39 mouse cellular contexts compared by ENCODE assay signal in genomic region chr4:118708086-118708485, GRCm38 (mm10). TPM values are rescaled to one million over a fixed set of nuclear protein-coding genes. Genes with fewer than 3 reads are reported as not detected.
"Had no signal": no experiment of that assay in that cellular context is flagged by ENCODE, and none has a peak within 500 bp of the region (broad histone marks: within the 10 kb centered on the region; RNA-seq: fewer than 3 reads in every experiment).

No protein-coding gene starts in this region.

- H3K9me3 ChIP-seq: heart, embryonic 13.5 days; heart, embryonic 15.5 days; hindbrain, embryonic 10.5 days; hindbrain, embryonic 12.5 days; intestine, embryonic 15.5 days; limb, embryonic 10.5 days; limb, embryonic 12.5 days; liver, embryonic 13.5 days had no signal

- H3K4me2 ChIP-seq: heart, embryonic 11.5 days; heart, embryonic 13.5 days; heart, embryonic 15.5 days; hindbrain, embryonic 12.5 days; hindbrain, embryonic 14.5 days; intestine, embryonic 15.5 days; limb, embryonic 12.5 days; liver, embryonic 11.5 days; liver, embryonic 13.5 days had no signal

- H3K9ac ChIP-seq: heart, embryonic 13.5 days; heart, embryonic 15.5 days; hindbrain, embryonic 12.5 days; hindbrain, embryonic 14.5 days; intestine, embryonic 15.5 days; limb, embryonic 12.5 days; liver, embryonic 13.5 days had no signal

- H3K27me3 ChIP-seq: heart, embryonic 13.5 days; heart, embryonic 15.5 days; hindbrain, embryonic 12.5 days; intestine, embryonic 15.5 days; limb, embryonic 12.5 days; liver, embryonic 13.5 days had no signal

- H3K4me1 ChIP-seq: heart, embryonic 13.5 days; heart, embryonic 15.5 days; hindbrain, embryonic 12.5 days; intestine, embryonic 15.5 days; limb, embryonic 10.5 days; limb, embryonic 12.5 days; liver, embryonic 13.5 days had no signal

- H3K36me3 ChIP-seq: heart, embryonic 13.5 days; heart, embryonic 15.5 days; hindbrain, embryonic 10.5 days; hindbrain, embryonic 12.5 days; intestine, embryonic 15.5 days; limb, embryonic 10.5 days; limb, embryonic 12.5 days; liver, embryonic 13.5 days had no signal

- H3K27ac ChIP-seq: gastrocnemius, adult 2 months; heart, adult 2 months; heart, embryonic 13.5 days; heart, embryonic 15.5 days; hindbrain, embryonic 10.5 days; hindbrain, embryonic 12.5 days; hindbrain, embryonic 14.5 days; intestine, embryonic 15.5 days; layer of hippocampus, adult 2 months; left cerebral cortex, adult 2 months; limb, embryonic 10.5 days; limb, embryonic 12.5 days; liver, embryonic 13.5 days had no signal

- H3K4me3 ChIP-seq: gastrocnemius, adult 2 months; heart, adult 2 months; heart, embryonic 13.5 days; heart, embryonic 15.5 days; hindbrain, embryonic 10.5 days; hindbrain, embryonic 12.5 days; intestine, embryonic 15.5 days; layer of hippocampus, adult 2 months; left cerebral cortex, adult 2 months; limb, embryonic 10.5 days; limb, embryonic 12.5 days; liver, embryonic 13.5 days had no signal

- DNase-seq: gastrocnemius, adult 2 months; gastrocnemius, postnatal 10 days; gastrocnemius, postnatal 25 days; heart, adult 2 months; heart, postnatal 4 days; kidney, adult 18-20 months; kidney, adult 8-10 months; kidney, postnatal 10 days; kidney, postnatal 25 days; kidney, postnatal 4 days; liver; liver, embryonic 13.5 days had no signal

RNA-seq across cellular contexts. Expression of gene Olfr1341, which starts 4.8 kb away (rescaled TPM):
- total RNA-seq: gastrocnemius, adult 2 months; gastrocnemius, postnatal 10 days; gastrocnemius, postnatal 25 days; gastrocnemius, postnatal 4 days; granulocyte monocyte progenitor cell, adult 5-6 weeks; heart, adult 2 months; heart, postnatal 25 days; heart, postnatal 4 days; layer of hippocampus, adult 2 months; layer of hippocampus, postnatal 10 days; layer of hippocampus, postnatal 25 days; left cerebral cortex, adult 2 months; left cerebral cortex, postnatal 14 days; left cerebral cortex, postnatal 36 days had no signal
- polyA plus RNA-seq: heart, adult 2 months; heart, embryonic 11.5 days; heart, embryonic 13.5 days; heart, embryonic 15.5 days; heart, postnatal 0 days; hindbrain, embryonic 10.5 days; hindbrain, embryonic 12.5 days; hindbrain, embryonic 14.5 days; hindbrain, embryonic 16.5 days; inflammation-experienced regulatory T-cells, adult 6 months; intestine, embryonic 15.5 days; intestine, postnatal 0 days; kidney, embryonic 14.5 days; kidney, embryonic 16.5 days; limb, embryonic 10.5 days; limb, embryonic 12.5 days; limb, embryonic 14.5 days; liver, embryonic 11.5 days; liver, embryonic 13.5 days had no signal

RNA-seq across cellular contexts. Expression of gene Olfr1340, which starts 11.9 kb away (rescaled TPM):
- total RNA-seq: gastrocnemius, adult 2 months; gastrocnemius, postnatal 10 days; gastrocnemius, postnatal 25 days; gastrocnemius, postnatal 4 days; granulocyte monocyte progenitor cell, adult 5-6 weeks; heart, adult 2 months; heart, postnatal 25 days; heart, postnatal 4 days; layer of hippocampus, adult 2 months; layer of hippocampus, postnatal 10 days; layer of hippocampus, postnatal 25 days; left cerebral cortex, adult 2 months; left cerebral cortex, postnatal 14 days; left cerebral cortex, postnatal 36 days had no signal
- polyA plus RNA-seq: frontal cortex, adult 2 months; heart, adult 2 months; heart, embryonic 11.5 days; heart, embryonic 13.5 days; heart, embryonic 15.5 days; heart, postnatal 0 days; hindbrain, embryonic 10.5 days; hindbrain, embryonic 12.5 days; hindbrain, embryonic 14.5 days; hindbrain, embryonic 16.5 days; inflammation-experienced regulatory T-cells, adult 6 months; intestine, embryonic 15.5 days; intestine, postnatal 0 days; kidney, embryonic 14.5 days; kidney, embryonic 16.5 days; limb, embryonic 10.5 days; limb, embryonic 12.5 days; limb, embryonic 14.5 days; liver, embryonic 11.5 days; liver, embryonic 13.5 days had no signal

RNA-seq across cellular contexts. Expression of gene Olfr1342, which starts 15.5 kb away (rescaled TPM):
- total RNA-seq: gastrocnemius, adult 2 months; gastrocnemius, postnatal 10 days; gastrocnemius, postnatal 25 days; gastrocnemius, postnatal 4 days; granulocyte monocyte progenitor cell, adult 5-6 weeks; heart, adult 2 months; heart, postnatal 25 days; heart, postnatal 4 days; layer of hippocampus, adult 2 months; layer of hippocampus, postnatal 10 days; layer of hippocampus, postnatal 25 days; left cerebral cortex, adult 2 months; left cerebral cortex, postnatal 14 days; left cerebral cortex, postnatal 36 days had no signal
- polyA plus RNA-seq: frontal cortex, adult 2 months; heart, adult 2 months; heart, embryonic 11.5 days; heart, embryonic 15.5 days; heart, postnatal 0 days; hindbrain, embryonic 10.5 days; hindbrain, embryonic 12.5 days; hindbrain, embryonic 14.5 days; hindbrain, embryonic 16.5 days; inflammation-experienced regulatory T-cells, adult 6 months; intestine, embryonic 15.5 days; intestine, postnatal 0 days; limb, embryonic 12.5 days; liver, embryonic 11.5 days; liver, embryonic 13.5 days had no signal

RNA-seq across cellular contexts. Expression of gene Olfr1339, which starts 23.9 kb away (rescaled TPM):
- total RNA-seq: gastrocnemius, adult 2 months; gastrocnemius, postnatal 10 days; gastrocnemius, postnatal 25 days; gastrocnemius, postnatal 4 days; granulocyte monocyte progenitor cell, adult 5-6 weeks; heart, adult 2 months; heart, postnatal 25 days; heart, postnatal 4 days; layer of hippocampus, adult 2 months; layer of hippocampus, postnatal 10 days; layer of hippocampus, postnatal 25 days; left cerebral cortex, adult 2 months; left cerebral cortex, postnatal 14 days; left cerebral cortex, postnatal 36 days had no signal
- polyA plus RNA-seq: heart, adult 2 months; heart, embryonic 11.5 days; heart, embryonic 13.5 days; heart, embryonic 15.5 days; heart, postnatal 0 days; hindbrain, embryonic 10.5 days; hindbrain, embryonic 12.5 days; hindbrain, embryonic 14.5 days; hindbrain, embryonic 16.5 days; inflammation-experienced regulatory T-cells, adult 6 months; intestine, embryonic 15.5 days; intestine, postnatal 0 days; kidney, embryonic 14.5 days; kidney, embryonic 16.5 days; limb, embryonic 10.5 days; limb, embryonic 12.5 days; limb, embryonic 14.5 days; liver, embryonic 11.5 days; liver, embryonic 13.5 days had no signal

RNA-seq across cellular contexts. Expression of gene Olfr62, which starts 49.3 kb away (rescaled TPM):
- total RNA-seq: gastrocnemius, adult 2 months; gastrocnemius, postnatal 10 days; gastrocnemius, postnatal 25 days; gastrocnemius, postnatal 4 days; granulocyte monocyte progenitor cell, adult 5-6 weeks; heart, adult 2 months; heart, postnatal 25 days; heart, postnatal 4 days; layer of hippocampus, adult 2 months; layer of hippocampus, postnatal 10 days; layer of hippocampus, postnatal 25 days; left cerebral cortex, adult 2 months; left cerebral cortex, postnatal 14 days; left cerebral cortex, postnatal 36 days had no signal
- polyA plus RNA-seq: frontal cortex, adult 2 months; heart, adult 2 months; heart, embryonic 11.5 days; heart, embryonic 13.5 days; heart, embryonic 15.5 days; heart, postnatal 0 days; hindbrain, embryonic 10.5 days; hindbrain, embryonic 12.5 days; hindbrain, embryonic 14.5 days; hindbrain, embryonic 16.5 days; inflammation-experienced regulatory T-cells, adult 6 months; intestine, embryonic 15.5 days; intestine, postnatal 0 days; kidney, embryonic 14.5 days; kidney, embryonic 16.5 days; limb, embryonic 10.5 days; limb, embryonic 12.5 days; limb, embryonic 14.5 days; liver, embryonic 11.5 days; liver, embryonic 13.5 days had no signal
